17 mouse cellular contexts compared by ENCODE assay signal in the genomic region with DNA sequence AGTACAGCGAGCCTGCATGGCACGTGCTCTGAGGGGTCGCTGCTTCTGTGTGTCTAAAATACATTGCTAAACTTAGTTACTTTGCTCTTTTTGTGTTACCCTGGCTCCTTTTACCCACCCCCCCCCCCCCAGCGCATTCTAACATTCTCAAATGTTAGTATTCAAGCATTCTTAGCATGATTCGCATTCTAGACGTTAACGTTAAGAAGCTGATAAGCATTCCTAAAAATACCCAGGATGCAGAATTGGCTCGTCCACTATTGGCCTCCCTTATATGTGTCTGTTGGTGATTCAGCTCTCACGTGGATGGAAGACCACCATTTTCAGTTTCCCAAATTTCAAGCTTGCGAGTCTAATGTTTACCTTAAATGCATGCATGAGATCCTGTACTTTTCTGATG. TPM values are rescaled to one million over a fixed set of nuclear protein-coding genes. Genes with fewer than 3 reads are reported as not detected.
DNase-seq lines count a peak whose midpoint lies in the region; ATAC-seq and TF ChIP-seq lines count a peak whose summit lies in the region.
"Had no signal": no experiment of that assay in that cellular context is flagged by ENCODE, and none has a peak within 500 bp of the region (broad histone marks: within the 10 kb centered on the region; RNA-seq: fewer than 3 reads in every experiment).

No protein-coding gene starts in this region.

- peaks cover 52% of the 10 kb centered on the region for H3K4me1 ChIP-seq in heart, embryonic 11.5 days (ENCODE audit: control insufficient read depth, insufficient read depth, low read length)
- H3K4me1 ChIP-seq in kidney, adult 2 months (ENCODE audit: control insufficient read depth, insufficient read depth, low read length) = peaks cover 22% of the 10 kb centered on the region
- H3K4me1 ChIP-seq in embryonic facial prominence, embryonic 10.5 days = peaks cover 36% of the 10 kb centered on the region
- peaks cover 21% of the 10 kb centered on the region for H3K4me1 ChIP-seq in stomach, embryonic 14.5 days (ENCODE audit: control insufficient read depth, insufficient read depth, low read length)

- H3K27ac ChIP-seq in heart, embryonic 11.5 days (ENCODE audit: low read depth, low read length) = peak overlapping the region; percentile 86
- 0 out of 2 replicates have a peak overlapping the region, but pooled peaks have one; percentile 1 for H3K27ac ChIP-seq in kidney, adult 2 months (ENCODE audit: insufficient read depth, low read depth, low read length)
- peak overlapping the region; percentile 45 for H3K27ac ChIP-seq in embryonic facial prominence, embryonic 10.5 days (replicated peaks)
- peak overlapping the region; percentile 69 for H3K27ac ChIP-seq in stomach, embryonic 14.5 days (ENCODE audit: low read length)
- H3K27ac ChIP-seq in left cerebral cortex, adult 2 months = no peak overlapping the region
- H3K27ac ChIP-seq: hindbrain, embryonic 15.5 days; midbrain, embryonic 10.5 days; neural tube, embryonic 13.5 days had no signal

- no peak for TF ChIP-seq CTCF in kidney, adult 2 months (conservative IDR thresholded peaks at IDR 0.05; ENCODE audit: insufficient read depth, insufficient read length, low read depth, low read length)
- TF ChIP-seq CTCF in left cerebral cortex, adult 2 months (IDR thresholded peaks at IDR 0.05) = no peak

- H3K9ac ChIP-seq in heart, embryonic 11.5 days (ENCODE audit: low read depth, low read length) = peak overlapping the region; percentile 55
- no peak overlapping the region for H3K9ac ChIP-seq in stomach, embryonic 14.5 days (replicated peaks; ENCODE audit: low read depth, low read length)
- H3K9ac ChIP-seq: hindbrain, embryonic 15.5 days; limb, embryonic 13.5 days; neural tube, embryonic 13.5 days had no signal

- intact Hi-C loops in heart, postnatal 36 days (cut with DNase I) = no loop called here
- intact Hi-C loops in left cerebral cortex, adult 2 months (cut with DNase I) = no loop called here

- TF ChIP-seq POLR2A in kidney, adult 2 months (IDR thresholded peaks at IDR 0.05; ENCODE audit: low read depth, low read length) = no peak

- H3K36me3 ChIP-seq in heart, embryonic 11.5 days (ENCODE audit: control insufficient read depth, insufficient read depth, low read length) = peaks cover 5% of the 10 kb centered on the region; the same call in 1 of the 2 replicates
- no peaks in the 10 kb centered on the region for H3K36me3 ChIP-seq in kidney, adult 2 months (ENCODE audit: control insufficient read depth, insufficient read depth, low read length)
- H3K36me3 ChIP-seq in embryonic facial prominence, embryonic 10.5 days (replicated peaks) = no peaks in the 10 kb centered on the region
- no peaks in the 10 kb centered on the region for H3K36me3 ChIP-seq in stomach, embryonic 14.5 days (ENCODE audit: control insufficient read depth, insufficient read depth, low read length)
- H3K36me3 ChIP-seq: hindbrain, embryonic 15.5 days; limb, embryonic 13.5 days; midbrain, embryonic 10.5 days; neural tube, embryonic 13.5 days had no signal

- DNase-seq in heart, postnatal 36 days = no peak
- no peak for DNase-seq in kidney, adult 2 months
- no peak for DNase-seq in kidney, postnatal 25 days
- no peak for DNase-seq in embryonic facial prominence, embryonic 10.5 days (ENCODE audit: low spot score)
- DNase-seq in left cerebral cortex, adult 2 months (ENCODE audit: extremely low spot score in 1 of 2, low spot score in 2 of 2) = no peak
- DNase-seq in ovary, postnatal 36 days (ENCODE audit: low spot score) = no peak
- DNase-seq: cerebellum, postnatal 10 days; embryo, embryonic 11 days; lung, adult 2 months; thymus, postnatal 14 days had no signal

- 38% methylated on average over 10 of the region's 10 CpGs for WGBS in heart, embryonic 11.5 days (ENCODE audit: insufficient replicate concordance)
- WGBS in kidney, adult 2 months = 72% methylated on average over 10 of the region's 10 CpGs
- WGBS in embryonic facial prominence, embryonic 10.5 days = 78% methylated on average over 10 of the region's 10 CpGs
- 49% methylated on average over 10 of the region's 10 CpGs for WGBS in stomach, embryonic 14.5 days

- H3K9me3 ChIP-seq in heart, embryonic 11.5 days (replicated peaks; ENCODE audit: control insufficient read depth, low read length) = no peaks in the 10 kb centered on the region
- no peaks in the 10 kb centered on the region for H3K9me3 ChIP-seq in embryonic facial prominence, embryonic 10.5 days
- H3K9me3 ChIP-seq in stomach, embryonic 14.5 days (ENCODE audit: control insufficient read depth, low read depth, low read length) = no peaks in the 10 kb centered on the region
- H3K9me3 ChIP-seq: hindbrain, embryonic 15.5 days; limb, embryonic 13.5 days; midbrain, embryonic 10.5 days; neural tube, embryonic 13.5 days had no signal

- H3K4me3 ChIP-seq in heart, embryonic 11.5 days (ENCODE audit: low read depth, low read length) = no peak overlapping the region
- no peak overlapping the region for H3K4me3 ChIP-seq in kidney, adult 2 months (ENCODE audit: insufficient read depth, low read depth, low read length)
- no peak overlapping the region for H3K4me3 ChIP-seq in embryonic facial prominence, embryonic 10.5 days
- H3K4me3 ChIP-seq in stomach, embryonic 14.5 days (ENCODE audit: low read depth, low read length) = no peak overlapping the region
- H3K4me3 ChIP-seq in left cerebral cortex, adult 2 months = no peak overlapping the region
- H3K4me3 ChIP-seq: hindbrain, embryonic 15.5 days; limb, embryonic 13.5 days; midbrain, embryonic 10.5 days; neural tube, embryonic 13.5 days had no signal

- no peak overlapping the region for H3K4me2 ChIP-seq in heart, embryonic 11.5 days
- H3K4me2 ChIP-seq in stomach, embryonic 14.5 days (replicated peaks; ENCODE audit: low read depth, low read length) = no peak overlapping the region
- H3K4me2 ChIP-seq: hindbrain, embryonic 15.5 days; limb, embryonic 13.5 days; neural tube, embryonic 13.5 days had no signal

- ATAC-seq in heart, embryonic 11.5 days (replicated peaks; ENCODE audit: insufficient number of reproducible peaks, low FRiP score, low TSS enrichment) = no peak
- ATAC-seq in stomach, embryonic 14.5 days (ENCODE audit: insufficient number of reproducible peaks, insufficient read depth, low FRiP score, low read depth) = no peak

- no peaks in the 10 kb centered on the region for H3K27me3 ChIP-seq in heart, embryonic 11.5 days (ENCODE audit: control insufficient read depth, insufficient read depth, low read length)
- no peaks in the 10 kb centered on the region for H3K27me3 ChIP-seq in kidney, adult 2 months (replicated peaks; ENCODE audit: control insufficient read depth, insufficient read depth, low read length)
- H3K27me3 ChIP-seq in embryonic facial prominence, embryonic 10.5 days (replicated peaks; ENCODE audit: low read depth, poor library complexity, severe bottlenecking) = no peaks in the 10 kb centered on the region
- H3K27me3 ChIP-seq in stomach, embryonic 14.5 days (ENCODE audit: control insufficient read depth, insufficient read depth, low read length) = no peaks in the 10 kb centered on the region
- H3K27me3 ChIP-seq: hindbrain, embryonic 15.5 days; limb, embryonic 13.5 days; neural tube, embryonic 13.5 days had no signal

RNA-seq across cellular contexts. Expression of a gene that starts 59.9 kb away (rescaled TPM):
- polyA plus RNA-seq in heart, embryonic 11.5 days (2014; fragmentation: Nextera tagmentation; extraction: Ambion mirVana) = 1.9 and 2.4 TPM in 2 replicates
- not detected for total RNA-seq in heart, postnatal 36 days (2021)
- polyA plus RNA-seq in kidney, adult 2 months (2012; rRNA removed) = 0.01 TPM in 1 of 2 replicates, not detected in the other
- polyA plus RNA-seq in embryonic facial prominence, embryonic 10.5 days (2016; fragmentation: Nextera tagmentation; extraction: Ambion mirVana) = 0.87 and 1.2 TPM in 2 replicates
- 0.38 and 0.46 TPM in 2 replicates for polyA plus RNA-seq in stomach, embryonic 14.5 days (2014; fragmentation: Nextera tagmentation; extraction: Ambion mirVana)
- not detected for total RNA-seq in left cerebral cortex, adult 2 months (2021)
- total RNA-seq: left cerebral cortex, adult 8-10 months had no signal
- polyA plus RNA-seq: lung, adult 2 months had no signal
